Mouse (Mus musculus) ES-Bruce4 (cell line): ENCODE measurements at regions not wholly inside any gene's neighbourhood (a gene's known extent, or its start where the extent isn't known, plus 50 kb on each side); places are given as distances from the start of the nearest gene placed in this dataset.

Source experiments
- CTCF ChIP-seq: IDR thresholded peaks from one replicate; pipeline ENCODE4 v1.8.1; 2011; ENCODE audit warnings: low read depth, low read length
- EP300 ChIP-seq: IDR thresholded peaks from 2 replicates; pipeline ENCODE4 v1.6.1; 2011; ENCODE audit warnings: low read depth, low read length; ENCODE audit not compliant: insufficient read depth

GRCm38 (mm10) chr12:71747386-71747785 is 83.5 kb upstream of the Daam1 start:
- TF ChIP-seq CTCF (no peak), EP300 (no peak)
